Mouse (Mus musculus) kidney, adult 18-20 months (tissue): Measurements from ENCODE around the gene Smim7.

Experiments used
- DNase-seq: peaks from one replicate; pipeline ENCODE4 v3.0.0; 2021

Smim7 gene

GRCm38 (mm10) chr8:72570633-72571610 is at the start of gene Smim7:
Gene Smim7, minus strand, starts transcription at chr8:72571088.
- peak; percentile 99 for DNase-seq

DNA sequence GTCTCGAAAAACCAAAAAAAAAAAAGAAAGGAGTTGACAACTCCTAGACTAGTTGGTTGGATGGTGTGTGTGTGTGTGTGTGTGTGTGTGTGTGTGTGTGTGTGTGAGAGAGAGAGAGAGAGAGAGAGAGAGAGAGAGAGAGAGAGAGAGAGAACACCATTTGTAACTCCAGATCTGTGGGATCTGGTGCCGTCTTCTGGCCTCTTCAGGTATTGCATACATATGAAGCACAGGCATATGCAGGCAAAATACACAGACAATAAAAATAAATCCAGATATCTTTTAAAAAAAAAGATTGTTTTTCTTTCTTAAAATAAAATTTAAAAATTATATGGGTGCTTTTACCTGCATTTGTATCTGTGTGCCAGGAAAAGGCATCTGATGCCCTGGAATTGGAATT is 19.3 kb upstream of the Smim7 start:
- DNase-seq, result peak; percentile 50

DNA sequence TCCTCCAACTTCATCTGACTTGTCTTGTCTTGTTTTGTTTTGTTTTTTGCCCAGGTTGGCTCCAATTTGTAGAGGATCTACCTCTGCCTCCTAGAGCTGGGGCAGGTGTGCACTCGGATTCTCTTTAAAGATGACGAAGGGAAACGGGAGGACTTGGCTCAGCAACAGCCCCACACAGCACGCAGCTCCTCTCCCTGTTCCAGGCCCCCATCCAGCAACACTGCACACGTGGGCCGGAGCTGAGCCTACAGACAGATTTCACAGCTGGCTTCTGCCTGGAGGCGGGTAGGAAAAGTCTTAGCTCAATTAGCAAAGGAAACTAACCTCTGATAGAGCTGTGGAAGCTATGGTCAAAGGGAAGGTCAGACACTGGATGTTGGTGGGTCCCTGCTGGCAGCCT is 18.4 kb upstream of the Smim7 start:
- no peak for DNase-seq

DNA sequence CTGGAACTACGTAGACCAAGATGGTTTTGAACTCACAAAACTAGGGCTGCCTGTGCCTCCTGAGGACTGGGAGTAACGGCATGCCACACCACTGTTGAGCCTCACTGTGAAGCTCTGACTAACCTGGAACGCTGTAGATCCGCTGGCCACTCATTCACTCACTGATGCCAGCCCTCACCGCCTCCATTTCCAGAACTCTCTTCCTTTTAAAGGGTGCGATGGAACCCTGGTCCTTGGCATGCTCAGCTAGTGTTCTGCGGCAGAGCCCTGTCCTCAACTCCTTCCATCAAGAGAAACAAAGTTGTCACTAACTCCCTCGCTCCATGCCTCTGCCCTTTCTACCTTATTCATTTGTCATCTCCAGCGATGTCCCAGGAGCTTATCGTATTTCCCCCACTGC is 18.0 kb upstream of the Smim7 start:
- DNase-seq, result no peak

DNA sequence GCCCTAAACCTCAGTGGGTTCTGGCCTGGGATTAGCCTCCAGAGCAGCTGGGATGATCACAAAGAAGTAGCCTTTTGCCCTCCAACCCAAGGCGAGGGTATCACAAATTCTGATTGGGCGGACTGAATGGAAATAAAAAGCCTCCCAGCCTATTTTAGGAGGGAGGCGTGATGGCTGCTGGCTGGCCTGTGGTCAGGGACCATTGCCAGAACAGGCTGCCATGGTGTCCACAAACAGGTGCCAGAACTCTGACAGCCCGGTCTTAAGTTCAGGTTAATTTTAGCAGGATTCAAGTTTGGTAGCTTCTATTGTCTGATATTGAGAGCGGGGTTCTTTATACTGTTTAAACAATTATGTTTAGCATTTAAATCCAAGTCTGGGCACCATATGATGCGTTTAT is 16.9 kb upstream of the Smim7 start:
- no peak for DNase-seq

DNA sequence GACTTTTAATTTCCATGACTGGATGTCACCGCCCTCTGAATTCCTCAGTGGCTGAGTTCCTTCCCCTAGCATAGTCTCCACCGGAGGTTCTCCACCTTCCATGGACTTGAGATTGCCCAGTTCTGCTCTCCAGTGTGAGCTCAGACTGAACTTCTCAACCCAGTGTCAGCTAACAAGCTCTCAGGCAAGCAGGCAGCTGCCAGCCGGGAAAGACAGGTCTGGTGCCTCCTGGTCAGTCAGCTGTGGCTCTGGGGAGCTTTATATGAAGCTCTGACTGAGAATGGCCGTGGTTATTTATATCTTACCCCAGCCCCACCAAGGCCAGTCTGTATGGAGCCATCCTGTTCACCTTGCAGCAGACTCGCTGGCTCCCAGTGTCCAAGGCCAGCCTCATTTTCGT is 13.5 kb upstream of the Smim7 start:
- no peak for DNase-seq

DNA sequence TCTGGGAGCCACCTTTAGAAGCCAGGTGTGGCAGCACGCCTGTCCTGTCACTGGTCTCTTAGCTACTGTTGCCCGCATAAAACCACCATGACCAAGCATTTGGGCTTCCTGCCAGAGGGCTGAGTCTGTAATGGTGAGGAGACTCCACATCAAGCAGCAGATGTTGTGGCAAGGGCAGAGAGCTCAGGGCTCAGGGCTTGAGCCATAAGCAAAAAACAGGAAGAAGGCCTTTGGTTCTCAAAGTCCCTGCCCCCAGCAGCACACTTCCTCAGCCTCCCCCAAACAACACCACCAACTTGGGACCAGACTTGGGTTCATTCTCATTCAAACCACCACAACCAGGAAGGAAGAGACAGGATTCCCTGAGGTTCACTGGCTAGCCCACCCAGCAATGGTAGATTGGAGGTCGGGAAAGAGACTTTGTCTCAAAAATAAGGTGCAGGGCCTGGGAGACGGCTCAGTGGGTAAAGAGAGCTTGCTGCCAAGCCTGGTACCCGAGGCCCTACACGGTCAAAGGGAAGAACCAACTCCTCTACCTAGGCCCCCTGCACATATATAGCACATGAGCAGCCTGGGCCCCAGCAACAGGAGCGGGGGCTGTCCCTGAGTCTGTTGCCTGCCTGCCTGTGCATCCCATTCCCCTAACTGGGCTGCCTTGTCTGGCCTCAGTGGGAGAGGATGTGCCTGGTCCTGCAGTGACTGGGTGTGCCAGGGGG is 12.3 kb upstream of the Smim7 start:
- DNase-seq, result peak; percentile 47

- DNase-seq, result no peak
These were observed 8.5 kb upstream of the Smim7 start for GRCm38 (mm10) chr8:72579374-72579773.

- no peak for DNase-seq
These were observed 7.1 kb upstream of the Smim7 start for GRCm38 (mm10) chr8:72577941-72578340.

- no peak for DNase-seq
These were observed 6.4 kb upstream of the Smim7 start for GRCm38 (mm10) chr8:72577266-72577665.

- DNase-seq, result no peak
These were observed 5.0 kb upstream of the Smim7 start for GRCm38 (mm10) chr8:72575915-72576314.

DNA sequence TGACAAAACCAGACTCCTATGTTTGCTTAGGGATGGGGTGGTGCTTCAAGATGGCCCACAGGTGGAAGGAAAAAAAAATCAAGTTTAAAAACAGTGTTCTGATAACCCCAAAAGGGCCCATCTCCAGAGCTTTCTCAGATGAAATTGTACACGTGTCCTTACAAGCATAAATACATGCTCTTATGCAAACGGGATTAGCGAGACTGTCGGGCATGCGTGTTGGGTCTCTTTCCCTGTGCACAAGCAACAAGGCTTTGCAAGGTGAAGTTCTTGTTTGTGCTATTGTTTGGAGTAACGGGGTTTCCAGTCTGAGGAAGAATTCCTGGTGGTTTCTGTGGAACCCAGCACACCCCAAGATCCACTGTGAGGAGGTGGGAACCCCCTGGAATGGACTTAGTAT is 2.6 kb upstream of the Smim7 start:
- DNase-seq, result no peak

GRCm38 (mm10) chr8:72572507-72572906 is 1.6 kb upstream of the Smim7 start:
- DNase-seq, result no peak

- peak; percentile 82 for DNase-seq
These were observed 954 bp upstream of the Smim7 start, which contains the start of gene Tmem38a for GRCm38 (mm10) chr8:72571611-72572473. Gene Tmem38a, plus strand, starts transcription at chr8:72572055.

DNA sequence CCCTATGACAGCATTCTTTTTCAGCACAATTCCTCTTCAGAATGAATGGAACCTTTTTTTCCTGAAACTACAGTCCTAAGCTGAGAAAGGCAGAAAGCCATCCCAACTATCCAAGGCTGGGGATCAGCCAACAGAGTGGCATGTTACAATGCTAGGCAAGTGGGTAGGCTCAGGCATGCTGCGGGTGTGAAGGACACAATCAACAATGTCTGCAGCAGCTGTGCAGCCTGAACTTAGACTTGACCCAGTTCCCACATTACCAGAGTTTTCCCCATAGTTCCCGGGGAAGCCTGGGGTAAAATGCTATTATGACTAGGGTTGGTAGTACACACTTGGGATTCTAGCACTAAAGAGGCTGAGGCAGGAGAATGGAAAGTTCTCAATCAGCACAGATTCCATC is 4.9 kb downstream of the Smim7 start:
- DNase-seq, result no peak

DNA sequence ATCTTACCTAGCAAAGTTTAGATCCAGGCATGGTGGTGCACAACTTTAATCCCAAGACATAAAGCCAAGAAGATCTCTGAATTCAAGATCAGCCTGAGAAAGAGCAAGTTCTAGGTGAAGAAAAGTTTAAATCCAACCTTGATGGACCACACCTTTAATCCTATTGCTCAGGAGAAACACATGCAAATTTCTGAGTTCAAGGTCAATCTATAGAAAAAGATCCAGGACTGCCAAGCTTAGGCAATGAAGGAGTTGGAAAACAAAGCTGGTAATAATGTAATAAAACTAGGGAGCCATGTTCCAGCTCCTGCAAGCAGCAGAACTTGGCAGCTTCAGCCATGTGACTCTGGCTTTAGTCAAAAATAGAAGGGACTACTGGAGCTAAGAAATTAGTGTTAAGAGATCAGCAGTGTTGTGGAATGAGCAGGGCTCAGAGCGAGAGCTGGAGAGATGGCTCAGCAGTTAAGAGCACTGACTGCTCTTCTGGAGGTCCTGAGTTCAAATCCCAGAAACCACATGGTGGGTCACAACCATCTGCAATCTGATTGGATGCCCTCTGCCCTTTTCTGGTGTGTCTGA is 9.7 kb downstream of the Smim7 start:
- no peak for DNase-seq

DNA sequence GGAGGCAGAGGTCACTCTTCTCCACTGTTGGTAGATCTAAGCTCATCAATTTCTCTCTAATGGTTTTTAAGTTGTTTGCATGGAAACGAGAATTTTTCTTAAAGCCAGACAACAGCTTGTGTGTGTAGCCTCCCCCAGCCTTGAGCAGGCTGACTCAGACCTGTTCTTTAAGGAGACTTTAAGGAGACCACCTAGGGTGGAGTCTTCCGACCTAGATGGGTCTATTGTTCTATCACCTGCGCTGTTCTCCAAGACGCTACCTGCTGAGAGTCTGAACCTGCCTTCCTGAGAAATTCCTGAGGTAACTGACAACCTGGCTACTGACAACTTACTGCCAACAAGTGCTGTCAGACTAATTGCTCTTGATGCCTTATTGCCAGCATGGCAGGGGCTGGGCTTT is 15.1 kb downstream of the Smim7 start:
- no peak for DNase-seq

DNA sequence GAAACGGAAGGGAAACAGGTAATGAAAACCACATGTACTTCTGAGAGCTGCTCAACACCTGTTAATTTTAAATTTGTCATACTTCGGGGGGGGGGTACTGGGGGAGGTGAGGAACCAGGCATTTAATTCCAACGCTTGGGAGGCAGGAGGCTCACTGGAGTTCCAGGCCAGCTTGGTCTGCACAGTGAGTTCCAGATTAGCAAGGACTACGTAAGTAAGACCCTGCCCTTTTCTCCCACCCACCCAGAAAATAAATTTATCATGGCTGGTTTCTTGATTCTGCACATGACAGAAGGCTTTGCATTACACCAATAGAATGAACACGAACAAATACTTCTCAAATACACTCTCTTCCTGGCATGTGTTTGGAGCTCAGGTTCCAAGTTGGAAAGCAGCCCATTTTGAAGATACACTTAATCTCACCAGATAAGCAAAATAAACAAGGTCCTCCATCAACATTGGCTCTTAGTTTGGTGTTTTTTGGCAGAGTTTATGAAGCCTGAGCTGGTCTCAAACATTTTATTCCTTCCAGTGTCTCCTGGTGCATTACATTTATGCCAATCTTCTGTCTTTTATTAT is 21.5 kb downstream of the Smim7 start:
- no peak for DNase-seq

DNA sequence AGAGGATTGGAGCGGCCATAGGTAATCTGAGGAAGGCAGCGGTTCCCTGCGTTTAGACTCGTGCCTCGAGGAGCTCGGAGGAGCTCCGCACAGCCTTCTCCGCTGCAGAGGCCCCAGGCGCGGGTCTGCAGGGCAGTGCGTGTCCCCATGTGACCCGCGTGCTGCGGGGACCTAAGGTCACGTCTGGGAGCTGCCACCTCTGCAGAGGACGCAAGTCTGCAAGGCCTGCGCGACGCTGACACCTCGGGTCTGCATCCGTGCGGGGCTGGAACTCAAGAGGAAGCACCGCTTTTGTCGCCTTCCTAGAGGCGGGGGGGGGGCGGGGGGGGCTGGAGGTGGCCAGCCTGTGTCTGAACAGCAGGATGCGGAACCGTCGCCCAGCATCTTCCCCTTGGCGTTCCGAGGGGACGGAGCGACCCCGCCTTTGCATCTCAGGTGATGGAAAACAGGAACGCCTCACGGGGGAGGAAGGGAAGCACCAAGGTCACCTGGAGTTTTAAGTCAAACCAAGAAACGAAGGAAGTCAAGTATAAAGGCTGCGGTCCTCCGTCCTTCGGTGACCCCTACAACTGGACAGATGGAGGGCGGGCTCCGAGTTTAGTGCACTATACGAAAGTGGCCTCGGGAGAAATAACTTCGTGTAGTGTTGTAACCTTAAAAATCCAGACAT is 22.1 kb downstream of the Smim7 start:
- DNase-seq, result no peak

DNA sequence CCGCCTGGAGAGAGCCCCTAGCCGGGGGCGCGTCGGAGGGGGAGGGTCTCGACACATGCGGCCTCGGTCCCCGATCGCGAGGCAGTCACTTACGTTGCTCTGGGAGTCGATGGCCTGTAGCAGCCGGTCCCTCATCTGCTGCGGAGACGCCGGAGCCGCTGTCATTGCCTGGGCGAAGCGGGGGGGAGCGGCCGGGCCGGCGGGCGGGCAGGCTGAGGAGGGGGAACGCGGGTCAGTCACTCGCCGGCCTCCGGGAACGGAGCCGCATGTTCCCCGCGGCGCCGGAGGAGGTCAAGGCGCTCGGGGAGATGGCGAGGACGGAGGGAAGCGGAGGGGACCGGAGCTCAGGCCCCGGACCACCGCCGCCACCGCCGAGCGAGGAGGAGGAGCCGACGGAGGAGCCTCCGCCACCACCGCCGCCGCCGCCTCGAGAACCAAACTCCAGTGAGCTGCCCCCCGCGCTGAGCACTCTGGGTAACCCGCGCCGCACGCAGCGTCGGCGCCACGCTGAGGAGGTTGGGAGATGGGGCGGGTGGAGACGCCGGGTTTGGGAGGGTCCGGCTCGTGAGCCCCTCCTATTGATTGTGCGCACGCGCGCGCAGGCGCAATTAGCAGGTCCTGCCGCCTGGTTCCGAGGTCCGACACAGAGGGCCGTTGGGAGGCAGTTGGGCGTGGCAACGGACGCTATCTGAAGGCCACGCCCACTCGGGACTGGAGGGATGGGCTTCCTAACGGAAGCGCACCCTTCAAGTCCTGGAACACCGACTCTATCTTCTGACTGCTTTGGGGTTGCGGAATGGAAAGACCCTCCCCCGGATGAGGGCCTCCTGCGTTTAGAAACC is 22.9 kb downstream of the Smim7 start, which contains the start of gene Med26:
Gene Med26, minus strand, starts transcription at position 469 of the 842 bp plus-strand sequence.
- peak; percentile 96 for DNase-seq
